Mouse (Mus musculus): ENCODE data around the gene Ucn3. TPM values are rescaled to one million over a fixed set of nuclear protein-coding genes. Genes with fewer than 3 reads are reported as not detected.

Gene Ucn3
- polyA plus RNA-seq (2012; rRNA removed): not detected in 2 replicates

DNA sequence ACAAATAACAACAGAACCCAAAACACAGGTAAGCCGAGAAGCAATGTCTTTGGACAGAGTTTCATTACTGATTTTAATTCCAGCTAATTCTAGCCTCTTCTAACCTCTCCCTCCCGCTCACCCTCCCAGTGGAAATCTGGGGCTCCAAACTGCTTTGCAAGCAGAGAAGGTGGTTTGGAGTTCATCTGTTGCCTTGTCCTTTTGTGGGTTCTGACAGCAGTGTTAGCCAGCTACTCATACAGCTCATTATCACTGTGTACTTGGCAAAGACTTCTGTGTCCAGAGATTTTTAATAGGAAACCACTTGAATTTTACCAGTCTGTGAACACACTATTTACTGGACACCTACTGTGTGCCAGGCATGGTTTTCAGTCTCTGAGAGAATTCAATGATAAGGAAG is at the start of gene Ucn3:
Gene Ucn3 (minus strand): TSS at position 101 of the 400 bp plus-strand sequence.
- Histone ChIP-seq H3K4me3 (replicated peaks; ENCODE audit: insufficient read depth, low read depth, low read length) (no peak within 1 kb of the TSS), H3K27me3 (ENCODE audit: control insufficient read depth, insufficient read depth, low read length) (no peaks in the 10 kb centered on the region), H3K4me1 (ENCODE audit: control insufficient read depth, insufficient read depth, low read length) (no peaks in the 10 kb centered on the region), H3K27ac (ENCODE audit: insufficient read depth, low read length) (no peak within 1 kb of the TSS)
- DNase-seq: no peak
- WGBS: 63% methylated on average over 2 of the region's 2 CpGs
- no peak for TF ChIP-seq POLR2A (IDR thresholded peaks at IDR 0.05; ENCODE audit: borderline replicate concordance, insufficient read depth, low read length)
- no peak for TF ChIP-seq CTCF (IDR thresholded peaks at IDR 0.05; ENCODE audit: borderline replicate concordance, insufficient read depth, low read depth, low read length)

DNA sequence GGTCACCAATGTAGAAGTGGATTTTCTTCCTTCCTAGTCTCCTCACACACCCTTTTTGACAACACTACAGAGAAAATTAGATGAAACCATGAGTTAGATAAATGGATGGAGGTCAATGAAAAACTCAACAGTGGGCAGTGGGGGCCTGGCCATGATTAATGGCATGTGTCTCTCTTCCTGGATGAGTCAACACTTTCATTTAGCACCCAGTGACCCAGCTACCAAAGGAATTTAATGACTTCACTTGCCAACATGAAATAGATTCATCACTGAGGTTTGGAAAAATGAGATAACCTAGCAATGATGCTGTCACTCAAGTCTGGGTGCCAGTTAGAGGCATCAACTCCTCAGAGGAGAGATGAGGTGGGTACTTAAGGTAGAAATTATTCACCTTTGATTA is 46.9 kb upstream of the Ucn3 start:
- no peak for TF ChIP-seq CTCF (IDR thresholded peaks at IDR 0.05; ENCODE audit: borderline replicate concordance, insufficient read depth, low read depth, low read length)
- H3K27ac ChIP-seq (ENCODE audit: insufficient read depth, low read length): no peak overlapping the region
- H3K4me3 ChIP-seq (replicated peaks; ENCODE audit: insufficient read depth, low read depth, low read length): no peak overlapping the region
- DNase-seq: no peak
- H3K4me1 ChIP-seq (ENCODE audit: control insufficient read depth, insufficient read depth, low read length): no peaks in the 10 kb centered on the region
- no peaks in the 10 kb centered on the region for H3K27me3 ChIP-seq (ENCODE audit: control insufficient read depth, insufficient read depth, low read length)

DNA sequence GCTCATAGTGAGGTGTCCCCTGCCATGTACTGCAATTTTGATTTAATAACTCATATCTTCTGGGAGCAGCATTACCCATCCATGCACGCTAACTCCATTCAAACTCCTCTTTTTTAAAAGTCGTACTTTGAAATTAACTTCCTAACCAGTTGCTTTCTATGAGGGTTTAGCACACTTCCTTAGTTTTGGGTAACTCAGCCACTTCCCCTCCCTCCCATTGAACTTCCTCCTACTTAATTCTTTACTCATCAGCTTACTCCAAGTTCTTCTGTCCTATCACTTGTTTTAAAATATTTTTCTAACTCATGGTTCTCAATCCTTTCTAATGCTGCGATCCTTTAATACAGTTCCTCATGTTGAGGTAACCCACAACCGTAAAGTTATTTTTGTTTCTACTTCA is 23.7 kb upstream of the Ucn3 start:
- DNase-seq: no peak
- Histone ChIP-seq H3K27ac (ENCODE audit: insufficient read depth, low read length) (no peak overlapping the region), H3K4me1 (ENCODE audit: control insufficient read depth, insufficient read depth, low read length) (no peaks in the 10 kb centered on the region), H3K27me3 (ENCODE audit: control insufficient read depth, insufficient read depth, low read length) (no peaks in the 10 kb centered on the region), H3K4me3 (replicated peaks; ENCODE audit: insufficient read depth, low read depth, low read length) (no peak overlapping the region)
- TF ChIP-seq CTCF (IDR thresholded peaks at IDR 0.05; ENCODE audit: borderline replicate concordance, insufficient read depth, low read depth, low read length) (no peak), POLR2A (IDR thresholded peaks at IDR 0.05; ENCODE audit: borderline replicate concordance, insufficient read depth, low read length) (no peak)
- WGBS: 87% methylated on average over 4 of the region's 4 CpGs

GRCm38 (mm10) chr13:3951198-3951914 is 6.2 kb upstream of the Ucn3 start:
- Histone ChIP-seq H3K27ac (ENCODE audit: insufficient read depth, low read length) (no peak overlapping the region), H3K4me1 (ENCODE audit: control insufficient read depth, insufficient read depth, low read length) (no peaks in the 10 kb centered on the region), H3K4me3 (replicated peaks; ENCODE audit: insufficient read depth, low read depth, low read length) (no peak overlapping the region), H3K27me3 (ENCODE audit: control insufficient read depth, insufficient read depth, low read length) (no peaks in the 10 kb centered on the region)
- TF ChIP-seq CTCF (IDR thresholded peaks at IDR 0.05; ENCODE audit: borderline replicate concordance, insufficient read depth, low read depth, low read length) (no peak), POLR2A (IDR thresholded peaks at IDR 0.05; ENCODE audit: borderline replicate concordance, insufficient read depth, low read length) (no peak)
- 72% methylated on average over 6 of the region's 6 CpGs for WGBS
- no peak for DNase-seq

DNA sequence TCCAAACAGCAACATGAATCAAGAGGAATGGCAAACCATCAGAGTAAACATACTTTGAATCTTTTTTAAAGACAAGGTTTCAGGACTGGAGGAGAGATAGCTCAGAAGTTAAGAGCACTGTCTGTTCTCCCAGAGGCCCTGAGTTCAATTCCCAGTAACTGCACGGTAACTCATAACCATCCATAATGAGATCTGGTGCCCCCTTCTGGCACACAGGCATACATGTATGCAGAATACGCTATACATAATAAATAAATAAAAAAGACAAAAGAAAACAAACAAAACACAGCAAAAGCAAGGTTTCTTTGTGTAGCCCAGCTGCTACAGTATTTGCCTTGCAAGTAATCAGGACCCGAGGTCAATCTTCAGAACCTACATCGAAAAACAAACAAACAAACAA is 4.3 kb upstream of the Ucn3 start:
- H3K4me3 ChIP-seq (replicated peaks; ENCODE audit: insufficient read depth, low read depth, low read length): no peak overlapping the region
- WGBS: 90% methylated on average over 4 of the region's 4 CpGs
- TF ChIP-seq CTCF (IDR thresholded peaks at IDR 0.05; ENCODE audit: borderline replicate concordance, insufficient read depth, low read depth, low read length) (no peak), POLR2A (IDR thresholded peaks at IDR 0.05; ENCODE audit: borderline replicate concordance, insufficient read depth, low read length) (no peak)
- no peaks in the 10 kb centered on the region for H3K27me3 ChIP-seq (ENCODE audit: control insufficient read depth, insufficient read depth, low read length)
- H3K4me1 ChIP-seq (ENCODE audit: control insufficient read depth, insufficient read depth, low read length): no peaks in the 10 kb centered on the region
- H3K27ac ChIP-seq (ENCODE audit: insufficient read depth, low read length): no peak overlapping the region
- no peak for DNase-seq

- Histone ChIP-seq H3K4me1 (ENCODE audit: control insufficient read depth, insufficient read depth, low read length) (no peaks in the 10 kb centered on the region), H3K27me3 (ENCODE audit: control insufficient read depth, insufficient read depth, low read length) (no peaks in the 10 kb centered on the region), H3K4me3 (replicated peaks; ENCODE audit: insufficient read depth, low read depth, low read length) (no peak overlapping the region), H3K27ac (ENCODE audit: insufficient read depth, low read length) (no peak overlapping the region)
- WGBS: 86% methylated on average over 4 of the region's 4 CpGs
- no peak for DNase-seq
- no peak for TF ChIP-seq POLR2A (IDR thresholded peaks at IDR 0.05; ENCODE audit: borderline replicate concordance, insufficient read depth, low read length)
- no peak for TF ChIP-seq CTCF (IDR thresholded peaks at IDR 0.05; ENCODE audit: borderline replicate concordance, insufficient read depth, low read depth, low read length)
Observed at GRCm38 (mm10) chr13:3947267-3947666, 2.1 kb upstream of the Ucn3 start.

DNA sequence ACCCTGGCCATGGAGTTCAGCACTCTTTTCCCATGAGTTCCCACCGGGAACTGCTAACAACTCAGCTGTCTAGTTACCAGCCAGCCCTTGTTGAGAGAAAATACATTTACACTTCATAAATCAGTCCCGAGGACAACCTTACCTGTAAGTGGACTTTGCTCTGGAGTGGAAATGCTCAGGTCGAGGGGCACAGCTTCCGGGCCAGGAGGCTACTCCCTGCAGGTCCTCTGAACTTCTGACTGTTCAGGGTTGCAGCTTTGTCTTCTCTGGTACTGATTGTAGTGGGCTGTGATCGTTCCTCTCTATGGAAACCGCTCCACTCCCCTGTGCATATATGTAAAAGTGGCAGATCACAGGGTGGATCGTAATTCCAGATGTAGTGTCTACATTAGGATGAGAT is 450 bp downstream of the Ucn3 start:
- 79% methylated on average over 7 of the region's 7 CpGs for WGBS
- TF ChIP-seq CTCF (IDR thresholded peaks at IDR 0.05; ENCODE audit: borderline replicate concordance, insufficient read depth, low read depth, low read length): no peak
- TF ChIP-seq POLR2A (IDR thresholded peaks at IDR 0.05; ENCODE audit: borderline replicate concordance, insufficient read depth, low read length): no peak
- Histone ChIP-seq H3K27me3 (ENCODE audit: control insufficient read depth, insufficient read depth, low read length) (no peaks in the 10 kb centered on the region), H3K27ac (ENCODE audit: insufficient read depth, low read length) (no peak overlapping the region), H3K4me3 (replicated peaks; ENCODE audit: insufficient read depth, low read depth, low read length) (no peak overlapping the region), H3K4me1 (ENCODE audit: control insufficient read depth, insufficient read depth, low read length) (no peaks in the 10 kb centered on the region)
- no peak for DNase-seq

DNA sequence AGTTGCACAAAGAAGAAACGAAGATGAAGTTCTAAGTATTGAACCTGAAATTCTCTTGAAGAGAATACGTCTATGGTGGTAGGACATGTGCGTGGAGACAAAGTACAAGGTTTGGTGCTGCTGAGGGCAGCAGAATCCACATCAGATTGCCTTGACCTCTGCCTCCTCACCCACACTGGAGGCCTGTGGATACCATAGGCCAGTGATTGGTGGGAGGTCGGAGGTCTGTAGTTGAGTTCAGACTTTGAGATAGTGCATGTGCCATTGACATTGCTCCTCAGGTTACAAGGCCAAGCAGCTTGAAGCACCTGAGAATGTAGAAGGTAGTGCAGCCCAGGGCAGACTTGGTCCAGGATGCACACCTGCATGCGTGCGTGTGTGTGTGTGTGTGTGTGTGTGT is 19.1 kb downstream of the Ucn3 start:
- Histone ChIP-seq H3K27me3 (ENCODE audit: control insufficient read depth, insufficient read depth, low read length) (no peaks in the 10 kb centered on the region), H3K4me1 (ENCODE audit: control insufficient read depth, insufficient read depth, low read length) (no peaks in the 10 kb centered on the region), H3K4me3 (replicated peaks; ENCODE audit: insufficient read depth, low read depth, low read length) (no peak overlapping the region), H3K27ac (ENCODE audit: insufficient read depth, low read length) (no peak overlapping the region)
- no peak for TF ChIP-seq CTCF (IDR thresholded peaks at IDR 0.05; ENCODE audit: borderline replicate concordance, insufficient read depth, low read depth, low read length)
- TF ChIP-seq POLR2A (IDR thresholded peaks at IDR 0.05; ENCODE audit: borderline replicate concordance, insufficient read depth, low read length): no peak
- WGBS: 92% methylated on average over 6 of the region's 6 CpGs
- DNase-seq: no peak
